Mouse (Mus musculus) bone marrow, adult 2 months (tissue): Measurements from ENCODE around the gene Mrps35.

Source experiments
- CTCF ChIP-seq: fragments of 200-500 bp; IDR thresholded peaks from 2 replicates; pipeline ENCODE4 v1.5.1; 2011; ENCODE audit warnings: low read length, control low read depth; ENCODE audit not compliant: control insufficient read depth, insufficient read depth
- POLR2A ChIP-seq: fragments of 200-500 bp; IDR thresholded peaks from 2 replicates; pipeline ENCODE4 v1.6.1; 2011; ENCODE audit warnings: low read depth, mild to moderate bottlenecking, control low read depth, low read length, borderline replicate concordance; ENCODE audit not compliant: control insufficient read depth

- TF ChIP-seq CTCF, result no peak
- TF ChIP-seq POLR2A, result no peak
Observed at GRCm38 (mm10) chr6:147064226-147064943, 21.8 kb downstream of the Mrps35 start.
